Mouse (Mus musculus): Measurements from ENCODE around the gene Gipc3. TPM values are rescaled to one million over a fixed set of nuclear protein-coding genes. Genes with fewer than 3 reads are reported as not detected.
A peak's percentile ranks its signal among the peaks of the same experiment; 100 is the strongest.

Gipc3 gene
- polyA plus RNA-seq, 1 experiment from 2014 or later = 0.07 TPM

DNA sequence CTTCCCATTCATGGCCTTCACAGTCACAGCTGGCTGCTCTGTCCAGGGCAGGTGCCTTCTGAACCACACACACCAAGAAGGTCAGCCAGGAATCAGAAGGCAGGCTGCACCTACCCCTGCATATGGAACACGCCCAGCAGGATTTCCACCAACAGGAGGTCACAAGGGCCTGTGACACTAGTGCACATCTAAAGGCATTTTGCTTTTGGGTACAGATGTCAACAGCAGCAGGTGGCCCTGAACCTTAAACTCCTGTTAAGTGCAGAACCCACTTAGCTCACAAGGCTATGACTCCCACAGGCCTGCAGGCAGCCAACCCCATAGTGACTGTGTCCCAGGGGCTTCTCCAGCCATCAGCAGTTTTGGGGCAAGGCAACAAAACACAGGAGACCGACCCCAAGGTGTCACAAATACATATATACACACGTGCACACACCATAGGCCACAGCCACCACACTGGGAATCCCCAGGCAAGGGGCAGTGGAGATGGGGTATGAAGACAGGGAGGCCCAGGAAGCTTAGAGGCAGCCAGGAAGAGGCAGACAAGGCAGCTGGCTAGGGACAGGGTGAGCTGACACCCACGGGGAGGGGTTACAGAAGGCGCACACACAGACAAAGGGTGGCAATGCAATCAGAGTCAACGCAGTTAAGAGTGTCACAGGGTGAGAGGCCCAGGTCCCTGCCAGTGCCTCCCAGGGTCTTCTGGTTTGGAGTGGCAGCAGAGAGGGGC lies 23.6 kb upstream of the Gipc3 start:
- Histone ChIP-seq H3K4me2 (no peak overlapping the region), H3K4me3 (no peak overlapping the region), H3K36me3 (peaks cover 50% of the 10 kb centered on the region), H3K9me3 (no peaks in the 10 kb centered on the region), H3K9ac (no peak overlapping the region), H3K4me1 (peaks cover 40% of the 10 kb centered on the region), H3K27me3 (peaks cover 6% of the 10 kb centered on the region; the same call in 1 of the 2 replicates), H3K27ac (no peak overlapping the region)
- 58% methylated on average over 6 of the region's 6 CpGs for WGBS
- no peak for ATAC-seq (ENCODE audit: borderline replicate concordance, extremely low read depth, low FRiP score, low TSS enrichment)

DNA sequence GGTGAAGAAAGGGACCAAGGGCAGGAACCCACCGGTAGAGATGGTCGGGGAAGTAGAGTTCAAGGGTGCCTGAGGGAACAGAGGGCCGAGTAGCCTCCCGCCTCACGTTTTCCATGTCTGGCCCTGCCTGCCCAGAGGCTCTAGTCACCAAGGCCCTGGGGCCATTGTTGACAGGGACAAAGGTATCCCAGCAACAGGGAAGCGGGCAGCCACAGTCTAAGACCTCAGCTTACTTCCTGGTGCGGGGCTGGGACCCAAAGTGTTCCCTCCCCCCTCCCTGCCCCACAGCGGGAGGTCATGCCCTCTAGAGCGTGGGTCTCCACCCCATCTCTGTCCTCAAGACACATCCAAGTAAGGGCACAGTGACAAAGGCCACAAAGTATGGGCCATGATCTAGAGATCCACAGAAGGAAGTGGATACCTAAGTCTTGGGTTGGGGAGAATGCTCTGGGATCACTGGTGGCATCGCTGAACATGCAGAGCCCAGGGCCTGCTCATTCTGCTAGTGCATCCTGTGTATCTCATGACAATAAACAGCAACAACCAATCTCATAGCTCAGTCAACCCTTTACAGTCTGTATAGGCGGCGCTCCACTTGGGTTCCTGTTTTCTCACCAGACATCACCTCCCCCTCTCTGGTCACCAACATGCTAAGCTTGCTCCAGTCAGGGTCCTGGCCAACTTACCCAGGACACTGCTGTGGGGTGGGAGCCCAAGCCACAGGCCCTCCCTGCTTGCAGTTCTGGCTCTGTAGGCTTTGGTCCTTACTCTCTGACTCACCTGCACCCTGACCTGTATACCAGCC lies 22.8 kb upstream of the Gipc3 start, which contains the start of gene 4930404N11Rik:
4930404N11Rik (minus strand) TSS at position 145 of the 805 bp plus-strand sequence.
- 0 out of 2 replicates have a peak within 1 kb of the TSS, but pooled peaks have one; percentile 12 for H3K27ac ChIP-seq
- peaks cover 45% of the 10 kb centered on the region for H3K36me3 ChIP-seq
- no peak for ATAC-seq (ENCODE audit: borderline replicate concordance, extremely low read depth, low FRiP score, low TSS enrichment)

DNA sequence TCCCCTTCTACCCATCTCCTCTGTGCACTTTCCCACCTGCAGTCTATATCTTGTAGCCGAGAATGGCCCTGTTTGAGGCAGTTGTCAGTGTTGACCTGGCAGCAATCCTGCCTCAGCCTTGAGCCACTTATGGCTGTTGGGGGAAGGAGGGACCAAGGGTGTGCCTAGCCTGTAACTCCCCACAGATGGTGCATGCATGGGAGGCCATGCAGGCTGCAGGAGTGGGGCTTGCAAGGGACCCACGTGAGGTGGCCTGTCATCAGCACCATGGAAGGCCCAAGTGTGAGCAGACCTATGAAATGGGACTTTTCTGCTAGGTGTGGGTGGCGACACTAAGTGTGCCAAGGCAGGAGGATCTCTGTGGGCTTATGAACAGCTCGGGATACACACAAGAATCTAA lies 22.0 kb upstream of the Gipc3 start:
- H3K9me3 ChIP-seq = no peaks in the 10 kb centered on the region
- 0 out of 2 replicates have a peak overlapping the region, but pooled peaks have one; percentile 12 for H3K27ac ChIP-seq
- 0 out of 2 replicates have a peak overlapping the region, but pooled peaks have one; percentile 59 for H3K4me2 ChIP-seq
- WGBS = 31% methylated on average over 4 of the region's 4 CpGs
- peaks cover 6% of the 10 kb centered on the region; the same call in 1 of the 2 replicates for H3K27me3 ChIP-seq
- peaks cover 37% of the 10 kb centered on the region for H3K36me3 ChIP-seq
- peaks cover 54% of the 10 kb centered on the region for H3K4me1 ChIP-seq
- H3K9ac ChIP-seq = no peak overlapping the region
- no peak for ATAC-seq (ENCODE audit: borderline replicate concordance, extremely low read depth, low FRiP score, low TSS enrichment)
- H3K4me3 ChIP-seq = no peak overlapping the region

More for the DNA sequence above, 22.8 kb upstream of the Gipc3 start, which contains the start of gene 4930404N11Rik:
- 22% methylated on average over 12 of the region's 12 CpGs for WGBS
- H3K9ac ChIP-seq = no peak within 1 kb of the TSS
- peak within 1 kb of the TSS; percentile 59 for H3K4me2 ChIP-seq
- H3K9me3 ChIP-seq = no peaks in the 10 kb centered on the region
- H3K4me1 ChIP-seq = peaks cover 48% of the 10 kb centered on the region
- peak within 1 kb of the TSS; percentile 28 for H3K4me3 ChIP-seq
- H3K27me3 ChIP-seq = peaks cover 6% of the 10 kb centered on the region; the same call in 1 of the 2 replicates

DNA sequence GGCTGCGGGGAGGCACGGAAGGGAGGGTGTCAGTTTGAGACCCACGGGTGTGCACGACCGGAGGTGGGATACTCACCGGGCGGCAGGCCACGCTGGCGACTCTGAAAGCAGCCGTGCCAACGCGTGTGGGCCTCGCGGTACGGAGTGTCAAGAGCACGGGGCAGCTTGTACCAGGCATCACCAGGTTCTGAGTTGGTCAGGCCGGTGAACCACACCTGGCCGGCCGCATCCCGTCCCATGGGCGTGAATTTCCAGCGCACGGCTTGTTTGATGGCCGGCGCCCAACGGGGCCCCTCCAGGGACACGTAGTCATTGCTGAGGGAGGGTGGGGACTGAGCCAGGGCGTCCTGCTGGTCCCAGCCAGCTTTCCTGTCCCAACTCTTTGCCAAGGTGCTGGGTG lies 21.6 kb upstream of the Gipc3 start:
- H3K36me3 ChIP-seq = peaks cover 33% of the 10 kb centered on the region
- H3K27me3 ChIP-seq = peaks cover 6% of the 10 kb centered on the region; the same call in 1 of the 2 replicates
- WGBS = 7% methylated on average over 28 of the region's 28 CpGs
- H3K9me3 ChIP-seq = no peaks in the 10 kb centered on the region
- H3K27ac ChIP-seq = 0 out of 2 replicates have a peak overlapping the region, but pooled peaks have one; percentile 12
- H3K4me1 ChIP-seq = peaks cover 58% of the 10 kb centered on the region
- ATAC-seq (ENCODE audit: borderline replicate concordance, extremely low read depth, low FRiP score, low TSS enrichment) = 0 out of 2 replicates have a peak, but pooled peaks have one; percentile 7
- H3K4me2 ChIP-seq = peak overlapping the region; percentile 59
- peak overlapping the region; percentile 28 for H3K4me3 ChIP-seq
- H3K9ac ChIP-seq = peak overlapping the region; percentile 15; the same call in 1 of the 2 replicates

DNA sequence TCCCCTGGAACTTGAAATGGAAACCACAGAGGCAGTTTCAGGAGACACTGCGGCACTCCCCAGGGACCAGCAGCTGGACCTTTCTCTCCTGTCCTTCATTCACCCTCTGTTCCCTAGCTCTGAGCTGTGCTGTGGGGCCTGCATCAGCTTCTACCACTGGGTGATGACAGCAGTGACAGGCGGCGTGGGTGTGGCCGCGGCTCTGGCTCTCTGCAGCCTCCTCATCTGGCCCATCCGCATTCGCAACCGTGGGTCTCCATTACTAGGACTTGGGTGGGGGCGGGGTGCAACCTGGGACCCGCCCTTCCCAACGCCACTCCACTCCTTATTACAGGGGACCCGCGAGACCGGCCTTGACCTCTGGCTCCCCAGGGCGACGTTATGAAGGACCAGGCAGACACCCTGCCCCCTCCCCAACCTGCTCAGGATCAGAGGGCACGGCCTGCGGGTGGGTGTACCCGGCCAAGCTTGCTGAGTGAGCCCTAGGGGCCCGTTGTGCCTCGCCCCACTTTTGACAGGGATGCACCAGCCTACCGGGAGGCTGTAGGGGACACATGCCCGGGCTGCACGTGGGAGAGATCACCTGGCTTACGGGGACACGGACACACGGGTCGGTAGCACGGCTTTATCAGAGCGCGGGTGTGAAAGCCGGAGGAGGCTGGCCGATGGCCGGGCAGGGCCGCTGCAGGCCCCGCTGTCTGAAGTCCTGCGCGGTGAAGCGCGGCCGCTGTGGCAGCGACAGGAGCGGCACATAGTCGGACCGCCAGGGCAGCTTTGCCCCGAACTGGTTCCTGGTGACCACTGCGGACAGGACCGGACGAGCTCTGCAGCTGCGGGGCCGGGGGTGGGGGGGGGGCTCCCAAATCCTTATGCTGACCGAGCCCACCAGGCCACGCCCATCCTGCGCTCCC lies 20.6 kb upstream of the Gipc3 start:
- H3K9ac ChIP-seq = peak overlapping the region; percentile 12; the same call in 1 of the 2 replicates
- peak overlapping the region; percentile 28 for H3K4me3 ChIP-seq
- H3K36me3 ChIP-seq = peaks cover 24% of the 10 kb centered on the region
- 8% methylated on average over 54 of the region's 54 CpGs for WGBS
- no peaks in the 10 kb centered on the region for H3K9me3 ChIP-seq
- ATAC-seq (ENCODE audit: borderline replicate concordance, extremely low read depth, low FRiP score, low TSS enrichment) = no peak
- peak overlapping the region; percentile 59 for H3K4me2 ChIP-seq
- peak overlapping the region; percentile 88 for H3K27ac ChIP-seq
- peaks cover 66% of the 10 kb centered on the region for H3K4me1 ChIP-seq
- peaks cover 6% of the 10 kb centered on the region; the same call in 1 of the 2 replicates for H3K27me3 ChIP-seq

DNA sequence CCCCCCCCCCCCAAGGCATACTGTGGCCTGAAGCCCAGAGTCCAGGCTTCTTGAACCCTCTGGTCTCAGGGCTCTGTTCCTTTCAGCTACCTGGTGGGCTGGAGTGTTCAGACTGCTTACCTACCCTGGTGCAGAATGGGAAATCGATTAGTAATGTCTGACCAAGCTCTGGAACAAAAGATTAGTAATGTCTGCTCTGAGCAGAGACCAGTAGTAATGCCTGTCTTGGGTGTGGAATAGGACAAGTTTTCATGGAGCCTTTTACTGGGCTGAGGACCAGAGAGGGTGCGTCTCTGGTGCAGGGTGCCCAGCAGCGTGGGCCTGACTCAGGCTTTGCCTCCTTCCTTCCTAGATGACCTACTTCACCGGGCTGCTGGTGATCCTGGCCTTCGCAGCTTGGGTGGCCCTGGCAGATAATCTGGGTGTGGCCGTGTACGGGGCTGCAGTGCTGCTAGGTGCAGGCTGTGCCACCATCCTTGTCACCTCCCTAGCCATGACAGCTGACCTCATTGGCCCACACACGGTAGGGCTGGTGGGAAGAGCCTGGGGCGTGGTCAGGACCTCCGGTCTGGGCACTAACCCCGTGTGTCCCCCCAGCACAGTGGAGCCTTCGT lies 19.4 kb upstream of the Gipc3 start:
- no peaks in the 10 kb centered on the region for H3K9me3 ChIP-seq
- WGBS = 46% methylated on average over 12 of the region's 12 CpGs
- H3K27me3 ChIP-seq = peaks cover 6% of the 10 kb centered on the region; the same call in 1 of the 2 replicates
- H3K4me2 ChIP-seq = peak overlapping the region; percentile 59
- H3K9ac ChIP-seq = 0 out of 2 replicates have a peak overlapping the region, but pooled peaks have one; percentile 3
- peaks cover 77% of the 10 kb centered on the region for H3K4me1 ChIP-seq
- H3K27ac ChIP-seq = peak overlapping the region; percentile 88
- H3K36me3 ChIP-seq = peaks cover 11% of the 10 kb centered on the region
- peak overlapping the region; percentile 2; the same call in 1 of the 2 replicates for H3K4me3 ChIP-seq
- peak; percentile 20; the same call in 1 of the 2 replicates for ATAC-seq (ENCODE audit: borderline replicate concordance, extremely low read depth, low FRiP score, low TSS enrichment)

DNA sequence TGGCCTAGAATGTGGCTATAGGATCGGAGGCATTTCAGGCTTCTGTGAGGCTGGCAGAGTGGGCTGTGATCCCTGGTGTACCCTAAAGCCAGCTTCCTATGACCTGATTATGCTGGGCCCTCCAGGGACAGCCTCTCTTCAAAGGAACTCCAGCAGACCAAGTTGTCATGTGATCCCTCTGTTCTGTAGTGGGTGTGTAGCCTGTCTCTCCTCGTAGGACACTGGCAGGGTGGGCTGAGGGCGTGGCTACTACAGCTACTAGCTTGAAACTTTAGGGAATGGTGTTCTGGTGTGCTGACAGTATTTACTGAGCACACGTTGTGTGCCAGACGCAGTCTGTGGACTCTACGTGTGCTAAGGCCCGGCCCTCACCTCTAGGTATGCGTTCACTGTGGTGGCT lies 17.7 kb upstream of the Gipc3 start:
- H3K27me3 ChIP-seq = peaks cover 6% of the 10 kb centered on the region; the same call in 1 of the 2 replicates
- peak overlapping the region; percentile 35 for H3K27ac ChIP-seq
- H3K4me2 ChIP-seq = peak overlapping the region; percentile 3; the same call in 1 of the 2 replicates
- 0 out of 2 replicates have a peak overlapping the region, but pooled peaks have one; percentile 3 for H3K9ac ChIP-seq
- WGBS = 61% methylated on average over 8 of the region's 8 CpGs
- H3K9me3 ChIP-seq = no peaks in the 10 kb centered on the region
- H3K4me1 ChIP-seq = peaks cover 85% of the 10 kb centered on the region
- no peaks in the 10 kb centered on the region; the same call in 1 of the 2 replicates for H3K36me3 ChIP-seq
- no peak for ATAC-seq (ENCODE audit: borderline replicate concordance, extremely low read depth, low FRiP score, low TSS enrichment)
- H3K4me3 ChIP-seq = no peak overlapping the region

DNA sequence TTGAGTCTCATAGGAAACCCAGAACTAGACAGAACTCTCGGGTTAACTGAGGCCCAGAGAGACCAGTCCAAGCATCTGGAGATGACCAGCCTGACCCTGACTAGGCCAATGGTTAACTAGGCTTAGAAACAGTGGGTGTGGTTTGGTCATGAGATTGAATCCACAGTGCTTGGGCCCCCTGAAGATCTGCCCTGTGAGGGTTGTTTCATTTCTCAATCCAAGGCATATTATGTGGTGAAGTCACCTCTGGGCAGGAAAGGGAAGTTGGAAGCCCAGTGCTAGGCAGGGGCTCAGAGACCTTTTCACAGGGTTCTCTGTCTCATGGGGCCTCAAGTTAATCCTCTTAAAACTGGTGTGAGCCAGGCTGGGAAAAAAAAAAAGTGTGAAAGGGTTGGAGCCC lies 15.8 kb upstream of the Gipc3 start:
- H3K4me3 ChIP-seq = peak overlapping the region; percentile 87
- no peak overlapping the region; the same call in 1 of the 2 replicates for H3K9ac ChIP-seq
- 66% methylated on average over 1 of the region's 1 CpGs for WGBS
- no peaks in the 10 kb centered on the region; the same call in 1 of the 2 replicates for H3K36me3 ChIP-seq
- peaks cover 5% of the 10 kb centered on the region; the same call in 1 of the 2 replicates for H3K27me3 ChIP-seq
- no peak for ATAC-seq (ENCODE audit: borderline replicate concordance, extremely low read depth, low FRiP score, low TSS enrichment)
- peaks cover 66% of the 10 kb centered on the region for H3K4me1 ChIP-seq
- no peaks in the 10 kb centered on the region for H3K9me3 ChIP-seq
- peak overlapping the region; percentile 99 for H3K4me2 ChIP-seq
- H3K27ac ChIP-seq = peak overlapping the region; percentile 73

DNA sequence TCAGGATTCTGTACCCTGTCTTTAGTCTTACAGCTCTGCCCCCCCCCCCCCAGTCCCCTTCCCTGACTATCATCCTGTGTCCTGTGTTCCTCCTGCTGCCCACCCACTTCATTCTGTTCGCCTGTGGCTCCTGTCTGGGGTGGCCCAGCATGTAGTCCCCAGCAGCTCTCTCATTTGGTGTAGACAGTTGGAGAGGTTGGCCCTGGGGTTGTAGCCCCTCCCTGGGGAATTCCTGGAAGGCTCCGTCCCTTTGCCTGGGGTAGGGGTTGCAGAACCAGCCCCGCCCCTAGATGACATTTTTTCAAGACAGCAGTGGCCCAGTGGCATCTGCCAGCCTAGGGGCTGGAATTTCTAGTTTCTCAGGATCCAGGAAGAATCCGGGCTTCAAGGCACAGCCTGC lies 15.1 kb upstream of the Gipc3 start:
- peaks cover 59% of the 10 kb centered on the region for H3K4me1 ChIP-seq
- peak overlapping the region; percentile 77 for H3K9ac ChIP-seq
- 22% methylated on average over 4 of the region's 4 CpGs for WGBS
- H3K4me3 ChIP-seq = peak overlapping the region; percentile 87
- H3K36me3 ChIP-seq = no peaks in the 10 kb centered on the region; the same call in 1 of the 2 replicates
- H3K27me3 ChIP-seq = no peaks in the 10 kb centered on the region; the same call in 1 of the 2 replicates
- ATAC-seq (ENCODE audit: borderline replicate concordance, extremely low read depth, low FRiP score, low TSS enrichment) = no peak
- no peaks in the 10 kb centered on the region for H3K9me3 ChIP-seq
- H3K27ac ChIP-seq = peak overlapping the region; percentile 73
- peak overlapping the region; percentile 99 for H3K4me2 ChIP-seq
